Mouse (Mus musculus): ENCODE measurements at regions not wholly inside any gene's neighbourhood (a gene's known extent, or its start where the extent isn't known, plus 50 kb on each side); places are given as distances from the start of the nearest gene placed in this dataset.

GRCm38 (mm10) chr15:42768396-42768795 lies 2634.2 kb downstream of the 9330182O14Rik start:
- no peak overlapping the region for H3K27ac ChIP-seq
- no peak for TF ChIP-seq CTCF (IDR thresholded peaks at IDR 0.05)
- no peak overlapping the region for H3K4me3 ChIP-seq
- intact Hi-C loops (cut with DNase I): no loop called here
- no peak for DNase-seq (ENCODE audit: extremely low spot score in 1 of 2, low spot score in 2 of 2)

- TF ChIP-seq CTCF (IDR thresholded peaks at IDR 0.05): no peak
- Histone ChIP-seq H3K27ac (no peak overlapping the region), H3K4me3 (no peak overlapping the region)
- intact Hi-C loops (cut with DNase I): no loop called here
- DNase-seq (ENCODE audit: extremely low spot score in 1 of 2, low spot score in 2 of 2): no peak
These were observed 2645.7 kb downstream of the 9330182O14Rik start for GRCm38 (mm10) chr15:42779903-42780302.

GRCm38 (mm10) chr15:42801217-42801616 lies 2667.1 kb downstream of the 9330182O14Rik start:
- no peak overlapping the region for H3K4me3 ChIP-seq
- no peak overlapping the region for H3K27ac ChIP-seq
- no peak for DNase-seq (ENCODE audit: extremely low spot score in 1 of 2, low spot score in 2 of 2)
- intact Hi-C loops (cut with DNase I): no loop called here
- TF ChIP-seq CTCF (IDR thresholded peaks at IDR 0.05): no peak

- no peak for TF ChIP-seq CTCF (IDR thresholded peaks at IDR 0.05)
These were observed 2676.8 kb downstream of the 9330182O14Rik start for GRCm38 (mm10) chr15:42810871-42811490.

GRCm38 (mm10) chr15:42815026-42815724 lies 2681.0 kb downstream of the 9330182O14Rik start:
- TF ChIP-seq CTCF (IDR thresholded peaks at IDR 0.05): no peak
- DNase-seq (ENCODE audit: extremely low spot score in 1 of 2, low spot score in 2 of 2): no peak
- Histone ChIP-seq H3K27ac (no peak overlapping the region; the same call in 1 of the 2 replicates), H3K4me3 (no peak overlapping the region)
- intact Hi-C loops (cut with DNase I): loop anchor here (10.0 kb wide), 1 partner anchor 230 kb away; no protein-coding TSS in a partner anchor

More at GRCm38 (mm10) chr15:42810871-42811490, 2676.8 kb downstream of the 9330182O14Rik start:
- Histone ChIP-seq H3K27ac (no peak overlapping the region), H3K4me3 (no peak overlapping the region)
- no peak for DNase-seq (ENCODE audit: extremely low spot score in 1 of 2, low spot score in 2 of 2)
- intact Hi-C loops (cut with DNase I): loop anchor here (10.0 kb wide), 1 partner anchor 226 kb away; no protein-coding TSS in a partner anchor

- intact Hi-C loops (cut with DNase I): no loop called here
- Histone ChIP-seq H3K4me3 (no peak overlapping the region), H3K27ac (no peak overlapping the region)
- TF ChIP-seq CTCF (IDR thresholded peaks at IDR 0.05): no peak
- no peak for DNase-seq (ENCODE audit: extremely low spot score in 1 of 2, low spot score in 2 of 2)
These were observed 2704.7 kb downstream of the 9330182O14Rik start for GRCm38 (mm10) chr15:42838839-42839238.

GRCm38 (mm10) chr15:42850003-42850402 lies 2715.8 kb downstream of the 9330182O14Rik start:
- TF ChIP-seq CTCF (IDR thresholded peaks at IDR 0.05): no peak
- intact Hi-C loops (cut with DNase I): no loop called here
- no peak for DNase-seq (ENCODE audit: extremely low spot score in 1 of 2, low spot score in 2 of 2)
- no peak overlapping the region for H3K4me3 ChIP-seq
- no peak overlapping the region for H3K27ac ChIP-seq

- Histone ChIP-seq H3K4me3 (no peak overlapping the region), H3K27ac (no peak overlapping the region)
- no peak for DNase-seq (ENCODE audit: extremely low spot score in 1 of 2, low spot score in 2 of 2)
- no peak for TF ChIP-seq CTCF (IDR thresholded peaks at IDR 0.05)
- intact Hi-C loops (cut with DNase I): no loop called here
These were observed 2738.3 kb downstream of the 9330182O14Rik start for GRCm38 (mm10) chr15:42872491-42872890.

- intact Hi-C loops (cut with DNase I): no loop called here
- no peak for TF ChIP-seq CTCF (IDR thresholded peaks at IDR 0.05)
- no peak for DNase-seq (ENCODE audit: extremely low spot score in 1 of 2, low spot score in 2 of 2)
- Histone ChIP-seq H3K4me3 (no peak overlapping the region), H3K27ac (no peak overlapping the region)
These were observed 2760.4 kb downstream of the 9330182O14Rik start for GRCm38 (mm10) chr15:42894611-42895010.

GRCm38 (mm10) chr15:42900056-42900455 lies 2765.9 kb downstream of the 9330182O14Rik start:
- DNase-seq (ENCODE audit: extremely low spot score in 1 of 2, low spot score in 2 of 2): no peak
- Histone ChIP-seq H3K4me3 (no peak overlapping the region), H3K27ac (no peak overlapping the region)
- no peak for TF ChIP-seq CTCF (IDR thresholded peaks at IDR 0.05)
- intact Hi-C loops (cut with DNase I): no loop called here

- no peak overlapping the region for H3K4me3 ChIP-seq
- no peak for DNase-seq (ENCODE audit: extremely low spot score in 1 of 2, low spot score in 2 of 2)
- intact Hi-C loops (cut with DNase I): no loop called here
- TF ChIP-seq CTCF (IDR thresholded peaks at IDR 0.05): no peak
- H3K27ac ChIP-seq: no peak overlapping the region
These were observed 2767.6 kb downstream of the 9330182O14Rik start for GRCm38 (mm10) chr15:42901782-42902181.

- TF ChIP-seq CTCF (IDR thresholded peaks at IDR 0.05): no peak
- Histone ChIP-seq H3K4me3 (no peak overlapping the region), H3K27ac (no peak overlapping the region)
- intact Hi-C loops (cut with DNase I): loop anchor here (5.0 kb wide), 3 partner anchors 204 to 924 kb away; no protein-coding TSS in a partner anchor
- no peak for DNase-seq (ENCODE audit: extremely low spot score in 1 of 2, low spot score in 2 of 2)
These were observed 2777.2 kb downstream of the 9330182O14Rik start for GRCm38 (mm10) chr15:42911357-42911756.
